Mouse (Mus musculus) adrenal gland, postnatal 36 days (tissue): Measurements from ENCODE around the gene Brd3. TPM values are rescaled to one million over a fixed set of nuclear protein-coding genes. Genes with fewer than 3 reads are reported as not detected.
"Not testable (repeated sequence)": the region's sequence is repeated elsewhere in the genome, so short reads cannot be mapped to it uniquely, and the experiment has no call there.

Source experiments
- DNase-seq, 2 experiments: peaks; one replicate each; pipeline ENCODE4 v3.0.0; 2021; ENCODE audit warnings: mixed read lengths in 1 of 2
- total RNA-seq, 2 experiments: library from RNA; stranded (reverse); gene quantifications; 2 replicates each; pipeline ENCODE4 v1.2.3; 2021

Gene Brd3
- total RNA-seq, 2 experiments from 2014 or later = 64.5 to 78.6 TPM

DNA sequence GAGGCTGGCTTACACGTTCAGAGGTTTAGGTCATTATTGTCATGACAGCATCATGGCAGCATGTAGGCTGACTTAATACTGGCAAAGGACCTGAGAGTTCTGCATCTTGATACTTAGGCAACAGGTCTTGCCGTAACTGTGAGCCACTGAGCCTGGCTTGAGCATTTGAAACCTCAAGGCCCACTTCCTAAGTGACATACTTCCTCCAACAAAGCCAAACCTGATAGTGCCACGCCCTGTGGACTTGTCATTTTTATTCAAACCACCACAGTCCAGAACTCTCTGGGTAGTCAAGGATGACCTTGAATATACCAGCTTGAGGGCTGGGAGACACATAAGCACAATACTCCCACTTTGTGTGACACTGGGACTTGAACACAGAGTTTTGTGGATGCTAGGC is 5.4 kb upstream of the Brd3 start:
- no peak for DNase-seq

DNA sequence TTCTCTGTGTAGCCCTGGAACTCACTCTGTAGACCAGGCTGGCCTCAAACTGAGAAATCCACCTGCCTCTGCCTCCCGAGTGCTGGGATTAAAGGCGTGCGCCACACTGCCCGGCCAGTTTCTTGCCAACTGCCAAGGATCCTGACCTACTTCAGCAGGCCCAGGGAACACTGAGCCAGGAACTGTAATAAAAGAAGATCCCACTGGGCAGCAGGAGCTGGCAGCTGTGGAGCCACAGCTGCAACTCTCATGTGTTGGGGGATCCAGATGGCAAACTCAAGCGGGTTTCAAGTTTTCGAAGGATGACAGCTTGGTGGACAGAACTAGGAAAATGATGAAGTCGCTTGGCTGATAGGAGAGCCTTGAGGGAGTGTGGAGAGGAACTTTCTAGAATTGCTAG is 3.2 kb upstream of the Brd3 start:
- DNase-seq = no peak

DNA sequence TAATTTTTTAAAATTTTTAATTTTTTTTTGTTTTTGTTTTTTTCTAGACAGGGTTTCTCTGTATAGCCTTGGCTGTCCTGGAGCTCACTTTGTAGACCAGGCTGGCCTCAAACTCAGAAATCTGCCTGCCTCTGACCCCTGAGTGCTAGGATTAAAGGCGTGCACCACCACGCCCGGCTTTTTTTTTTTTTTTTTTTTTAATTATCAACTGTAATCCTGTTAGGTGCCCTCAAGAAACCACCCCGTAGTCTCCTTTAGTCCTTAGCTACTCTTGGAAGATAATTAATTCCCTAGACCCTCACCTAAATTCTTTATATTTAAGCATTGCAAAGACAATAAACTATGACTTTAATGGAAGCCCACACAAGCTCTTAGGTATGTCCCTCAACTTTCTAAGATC is 804 bp downstream of the Brd3 start:
- DNase-seq = not testable (repeated sequence)

DNA sequence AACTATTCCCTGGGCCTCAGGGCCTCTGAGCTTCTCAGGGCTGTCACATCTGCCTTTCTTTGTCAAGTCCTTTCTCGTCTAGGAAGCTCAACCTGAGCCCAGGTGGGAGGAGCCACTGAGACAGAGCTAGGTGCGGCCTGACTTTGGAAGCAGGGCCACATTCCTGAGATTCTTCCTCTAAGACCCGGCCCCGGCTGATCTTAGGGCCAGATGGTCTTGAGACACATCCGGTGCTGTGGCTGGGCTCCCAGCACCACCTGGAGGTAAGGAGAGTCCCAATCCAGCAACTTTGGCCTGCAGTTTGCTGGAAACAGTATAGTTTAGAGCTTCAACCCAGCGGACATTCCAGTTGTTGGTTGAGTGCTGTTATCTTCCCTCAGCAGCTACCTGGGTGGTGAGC is 1.9 kb downstream of the Brd3 start:
- no peak for DNase-seq

DNA sequence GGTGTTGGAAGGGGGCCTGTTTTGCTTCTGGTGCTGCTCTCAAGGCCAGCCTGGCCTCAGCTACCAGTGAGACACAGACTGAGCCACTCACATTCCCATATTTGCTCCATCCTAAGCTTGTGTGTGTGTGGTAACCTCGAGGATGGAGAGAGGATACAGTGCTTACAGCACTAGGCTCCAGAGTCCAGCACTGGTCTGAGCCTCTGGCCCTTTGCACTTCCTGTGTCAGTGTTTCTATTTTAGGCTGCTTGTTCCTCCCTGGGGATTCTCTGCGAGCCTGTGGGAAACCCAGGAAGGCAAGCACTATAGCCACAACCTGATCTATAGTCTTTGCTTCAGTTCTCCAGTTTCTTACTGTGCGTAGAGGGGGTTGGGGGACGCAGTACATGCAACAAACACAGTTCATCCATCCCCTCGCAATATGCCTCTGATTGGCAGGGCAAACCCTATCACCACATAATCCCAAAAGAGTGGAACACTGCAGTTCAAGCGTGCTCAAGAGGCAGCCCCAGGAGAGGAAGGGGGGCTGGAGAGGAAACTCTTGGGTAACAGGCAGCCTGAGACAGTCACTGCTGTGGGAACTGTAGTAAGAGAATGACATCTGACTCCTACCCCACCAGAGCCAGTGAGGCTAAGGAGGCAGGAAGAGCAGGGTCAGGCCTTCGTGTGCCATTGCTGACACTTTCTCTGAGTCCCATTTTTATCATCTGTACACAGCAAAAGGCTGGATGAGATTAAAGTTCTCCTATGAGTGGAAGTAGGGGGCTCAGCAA is 3.2 kb downstream of the Brd3 start:
- DNase-seq = peak in 1 of 2 experiments; percentile 18

DNA sequence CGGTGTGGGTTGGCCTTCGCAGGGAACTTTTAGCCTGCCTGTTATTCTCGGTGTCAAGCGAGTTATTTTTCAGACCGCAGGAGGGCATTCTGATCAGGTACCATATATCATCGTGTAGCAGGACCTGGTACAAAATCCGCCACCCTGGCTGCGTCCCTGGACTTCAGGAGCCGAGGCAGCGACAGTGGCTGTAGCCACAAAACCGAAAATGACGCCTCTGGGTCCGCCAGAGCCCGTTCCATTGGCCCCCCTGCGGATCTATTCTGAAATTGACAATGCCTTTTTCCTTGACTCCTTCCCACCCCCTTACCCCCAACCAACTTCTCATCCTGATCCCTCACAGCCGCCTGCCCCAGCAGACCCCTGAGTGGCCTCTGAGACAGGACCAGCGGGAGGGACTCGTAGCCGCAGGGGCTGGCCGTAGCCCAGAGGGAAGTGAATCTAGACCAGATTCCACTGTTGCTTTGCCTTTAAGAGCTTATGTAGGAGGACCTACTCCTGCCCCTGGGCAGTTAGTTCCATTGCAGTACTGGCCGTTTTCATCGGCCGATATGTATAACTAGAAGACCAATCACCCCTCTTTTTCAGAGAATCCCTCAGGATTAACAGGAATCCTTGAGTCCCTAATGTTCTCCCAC is 11.0 kb downstream of the Brd3 start:
- DNase-seq = no peak

DNA sequence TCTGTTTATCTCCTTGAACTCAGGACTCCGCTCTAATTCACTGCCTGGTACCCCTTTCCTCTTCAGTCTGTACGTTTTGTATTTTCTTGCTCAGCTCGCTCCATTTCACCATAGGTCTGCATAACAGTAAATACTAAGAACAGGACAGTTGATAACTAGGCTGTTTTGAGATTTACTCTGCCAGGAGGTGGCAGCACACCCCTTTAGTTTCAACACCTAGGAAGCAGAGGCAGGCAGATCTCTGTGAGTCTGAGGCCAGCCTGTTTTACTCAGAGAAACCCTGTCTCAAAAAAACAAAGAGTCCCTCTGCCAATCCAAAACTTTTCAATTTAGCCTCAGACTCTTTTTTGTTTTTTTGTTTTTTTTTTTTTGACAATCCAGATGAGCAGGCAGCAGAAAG is 13.5 kb downstream of the Brd3 start:
- DNase-seq = no peak

DNA sequence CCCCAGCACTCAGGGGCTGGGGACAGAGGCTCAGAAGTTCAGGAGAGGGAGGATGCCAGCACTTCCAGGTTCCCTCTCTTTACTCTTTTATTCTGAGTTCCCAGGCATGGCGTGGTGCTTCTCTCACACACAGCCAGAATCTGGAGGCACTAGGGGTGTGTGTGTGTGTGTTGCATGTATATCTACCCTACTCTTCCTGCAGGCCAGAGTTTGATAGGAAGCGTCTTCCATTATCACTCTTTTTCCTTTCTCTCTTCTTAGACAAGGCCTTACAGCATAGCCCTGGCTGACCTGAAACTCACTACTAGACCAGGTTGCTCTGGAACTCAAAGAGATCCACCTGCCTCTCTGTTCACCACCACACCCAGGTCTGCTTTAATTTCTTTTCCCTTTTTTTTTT is 16.5 kb downstream of the Brd3 start:
- DNase-seq = no peak

DNA sequence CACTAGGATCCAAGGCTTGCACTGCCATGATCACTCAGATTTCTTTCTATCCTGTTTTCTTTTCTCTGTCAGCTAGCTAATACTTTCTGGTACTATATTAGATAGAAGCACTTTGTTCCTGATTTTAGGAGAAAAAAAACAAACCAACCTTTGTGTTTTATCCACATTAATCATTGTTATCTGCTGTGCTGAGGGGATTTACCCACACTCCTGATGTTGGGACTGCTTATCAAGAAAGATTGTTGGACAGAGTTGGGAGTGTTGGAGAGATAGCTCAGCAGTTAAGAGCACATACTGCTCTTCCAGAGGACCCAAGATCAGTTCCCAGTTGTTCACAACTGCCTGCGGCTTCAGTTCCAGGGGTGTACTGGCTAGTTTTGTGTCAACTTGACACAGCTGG is 19.1 kb downstream of the Brd3 start:
- no peak for DNase-seq

DNA sequence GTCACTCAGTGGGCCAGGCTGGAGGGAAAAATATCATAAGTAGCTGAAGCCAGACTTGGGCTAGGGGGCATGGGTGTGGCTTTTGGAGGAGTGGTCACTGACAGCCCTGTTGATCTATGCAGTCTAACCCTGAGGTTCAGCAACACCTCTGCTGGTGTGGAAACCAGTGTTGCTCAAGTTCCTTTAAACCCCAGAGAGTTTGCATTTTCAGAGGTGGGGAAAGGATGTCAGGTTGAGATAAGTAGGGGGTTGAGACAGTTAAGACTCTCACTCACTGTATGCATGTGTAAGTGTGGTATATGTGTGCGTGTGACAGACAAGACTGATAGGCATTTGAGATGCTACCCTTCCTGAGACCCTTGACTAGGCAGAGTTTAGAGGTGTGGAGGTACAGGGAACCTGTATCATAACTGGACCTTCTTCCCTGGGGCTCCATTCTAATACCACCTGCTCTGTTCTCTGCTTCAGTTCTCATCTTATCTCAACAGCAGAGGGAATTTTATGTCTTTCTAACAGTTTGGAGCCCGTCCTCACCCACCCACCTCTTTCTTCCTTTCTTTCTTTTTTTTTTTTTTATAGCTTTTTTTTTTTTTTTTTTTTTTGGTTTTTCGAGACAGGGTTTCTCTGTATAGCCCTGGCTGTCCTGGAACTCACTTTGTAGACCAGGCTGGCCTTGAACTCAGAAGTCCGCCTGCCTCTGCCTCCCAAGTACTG is 20.0 kb downstream of the Brd3 start:
- DNase-seq = no peak

DNA sequence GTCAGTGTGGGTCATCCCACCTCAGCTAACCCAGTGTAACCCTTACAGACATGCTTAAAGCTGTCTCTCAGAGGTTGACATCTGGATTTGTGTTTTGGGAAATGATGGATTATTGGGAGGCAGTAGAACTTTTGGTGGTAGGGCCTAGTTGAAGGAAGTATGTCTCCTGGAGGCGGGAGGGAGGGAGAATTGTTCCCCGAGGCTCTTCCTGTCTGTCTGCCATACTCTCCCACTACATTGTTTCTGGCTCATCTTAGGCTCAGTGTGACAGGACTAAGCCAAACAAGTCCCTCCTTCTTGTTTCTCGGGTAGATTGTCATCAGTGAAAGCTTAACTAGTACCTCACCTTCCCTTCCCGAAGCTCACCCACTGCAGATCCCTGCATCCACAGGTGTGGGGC is 20.7 kb downstream of the Brd3 start:
- no peak for DNase-seq

DNA sequence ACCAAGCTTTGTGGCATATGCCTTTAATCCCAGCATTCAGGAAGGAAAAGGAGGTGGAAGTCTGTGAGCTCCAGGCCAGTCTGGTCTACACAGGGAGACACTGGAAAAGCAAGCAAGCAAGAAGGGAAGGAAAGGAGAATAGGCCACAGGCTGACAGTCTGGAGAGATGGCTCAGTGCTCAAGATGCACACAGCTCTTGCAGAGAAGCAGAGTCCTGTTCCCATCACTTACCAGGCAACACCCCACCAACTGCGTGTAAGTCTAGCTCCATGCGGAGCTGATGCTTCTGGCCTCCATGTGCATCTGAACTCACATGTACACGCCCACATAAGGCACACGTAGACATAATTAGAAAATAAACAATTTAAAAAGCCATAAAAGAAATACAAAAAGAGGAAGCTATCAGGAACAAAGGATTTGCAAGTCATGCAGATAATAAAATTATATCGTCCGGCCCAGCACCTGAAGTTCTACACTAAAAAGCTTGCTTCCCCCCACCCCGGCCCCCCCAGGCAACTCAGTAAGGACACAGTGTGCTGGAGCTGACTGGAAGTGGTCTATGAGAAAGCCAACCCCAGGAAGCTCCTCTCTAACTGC is 25.1 kb downstream of the Brd3 start:
- DNase-seq = no peak

DNA sequence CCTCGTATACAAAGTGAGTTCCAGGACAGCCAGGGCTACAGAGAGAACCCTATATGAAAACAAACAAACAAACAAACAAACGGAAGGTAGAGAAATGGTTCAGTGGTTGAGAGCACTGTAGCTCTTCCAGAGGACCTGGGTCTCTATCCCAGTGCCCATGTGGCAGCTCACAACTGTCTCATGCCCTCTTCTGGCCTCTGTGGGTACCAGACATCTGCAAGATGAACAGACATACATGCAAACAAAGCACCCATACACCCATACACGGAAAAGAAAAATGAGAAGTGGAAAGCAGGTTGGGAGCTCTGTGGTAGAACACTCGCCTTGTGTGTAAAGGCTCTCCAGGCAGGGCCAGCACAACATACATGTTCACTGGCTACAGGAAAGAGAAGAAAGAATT is 27.1 kb downstream of the Brd3 start:
- DNase-seq = no peak

DNA sequence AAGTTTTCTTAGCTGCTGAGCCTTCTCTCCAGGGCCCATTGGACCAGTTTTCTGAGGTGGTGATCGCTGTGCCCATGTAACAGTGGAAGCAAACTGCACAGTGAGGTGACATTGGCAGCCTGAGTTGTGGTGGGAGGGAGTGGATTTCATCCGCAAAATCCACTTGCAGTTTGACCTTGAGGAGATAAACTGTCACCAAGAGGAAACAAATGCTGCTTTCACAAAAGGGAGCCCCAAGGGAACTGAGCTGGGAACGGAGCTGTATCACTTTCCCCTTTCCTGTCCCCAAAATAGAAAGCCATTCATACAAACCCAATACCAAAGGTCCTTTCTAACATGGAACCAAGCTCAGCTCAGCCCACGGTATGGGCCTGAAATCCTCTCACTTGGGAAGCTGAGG is 27.6 kb downstream of the Brd3 start:
- peak in 1 of 2 experiments; percentile 41 for DNase-seq

DNA sequence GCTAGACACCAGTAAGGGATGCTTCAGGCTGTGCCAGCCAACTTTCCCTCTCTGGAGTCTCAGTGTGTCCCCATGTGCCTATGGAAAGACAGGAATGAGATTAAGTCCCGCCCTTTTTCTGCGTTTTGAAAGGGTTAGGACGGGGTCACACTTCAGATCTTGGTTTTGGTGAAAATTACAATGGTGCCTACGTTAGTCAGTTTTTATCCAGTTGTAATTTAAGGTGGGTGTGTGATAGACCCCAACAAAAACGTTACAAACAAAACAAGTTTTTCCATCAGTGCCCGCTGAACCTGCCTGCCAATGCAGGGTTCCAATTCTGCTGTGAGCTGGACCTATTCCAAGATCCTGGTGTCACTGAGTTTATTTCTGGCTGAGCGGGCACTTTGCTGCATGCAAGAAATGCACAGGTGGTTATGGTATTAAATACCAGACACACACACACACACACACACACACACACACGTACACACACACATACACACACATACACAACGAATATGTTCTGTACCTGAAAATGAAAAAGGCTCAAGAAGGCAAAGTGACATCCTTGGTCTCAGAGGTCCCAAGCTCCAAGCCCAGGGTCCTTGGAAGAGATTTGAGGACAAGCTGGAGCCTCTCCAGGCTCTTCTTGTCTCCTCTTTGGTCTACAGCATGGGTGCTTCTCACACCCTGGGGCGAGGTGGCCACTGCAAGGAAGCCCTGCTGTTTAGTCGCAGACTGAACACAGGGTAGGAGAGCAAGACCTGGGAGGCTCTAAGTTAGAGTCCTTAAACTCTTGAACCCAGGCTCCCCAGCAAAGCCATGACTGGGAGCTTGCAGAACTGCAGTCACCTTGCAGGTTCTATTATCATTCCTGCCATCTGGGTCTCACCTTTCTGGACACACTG is 30.9 kb downstream of the Brd3 start:
- DNase-seq = peak in 1 of 2 experiments; percentile 47

DNA sequence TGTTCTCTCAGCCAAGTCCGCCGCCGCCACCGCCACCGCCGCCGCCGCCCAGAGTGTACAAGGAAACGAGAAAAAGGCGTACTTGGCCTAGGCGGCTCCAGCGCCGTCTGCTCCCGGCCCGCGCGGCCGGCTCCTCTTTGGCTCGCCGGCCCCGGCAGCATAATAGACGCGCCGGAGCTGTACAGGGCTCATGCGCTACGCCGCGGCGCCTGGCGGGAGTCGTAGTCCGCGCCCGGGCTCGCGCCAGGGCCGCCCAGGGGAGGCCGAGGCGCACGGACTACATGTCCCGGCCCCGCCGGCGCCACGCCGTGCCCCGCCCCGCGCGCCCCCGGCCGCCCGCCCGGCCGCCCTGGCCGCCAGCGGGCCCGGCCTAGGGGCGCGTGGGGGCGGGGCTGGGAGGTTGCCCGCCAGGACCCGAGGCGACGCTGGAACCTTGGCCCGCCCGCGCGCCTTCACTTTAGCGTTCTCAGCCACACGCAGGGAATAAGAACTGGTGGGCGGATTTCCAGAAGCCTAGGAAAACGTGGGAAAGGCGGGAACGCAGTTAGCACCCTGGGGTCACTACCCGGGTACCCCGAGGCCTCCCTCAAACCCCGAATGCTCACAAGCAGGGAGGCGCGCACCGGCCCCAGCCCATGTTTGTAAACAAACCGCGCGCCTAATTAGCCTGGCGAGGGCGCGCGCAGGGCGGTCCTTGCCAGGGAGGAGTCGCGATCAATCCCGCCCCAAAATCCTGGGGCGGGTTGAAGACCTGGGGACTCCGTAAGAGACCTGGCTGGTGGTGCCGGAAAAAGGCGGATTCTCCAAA is 31.8 kb downstream of the Brd3 start:
- peak; percentile 95 to 97 for DNase-seq

DNA sequence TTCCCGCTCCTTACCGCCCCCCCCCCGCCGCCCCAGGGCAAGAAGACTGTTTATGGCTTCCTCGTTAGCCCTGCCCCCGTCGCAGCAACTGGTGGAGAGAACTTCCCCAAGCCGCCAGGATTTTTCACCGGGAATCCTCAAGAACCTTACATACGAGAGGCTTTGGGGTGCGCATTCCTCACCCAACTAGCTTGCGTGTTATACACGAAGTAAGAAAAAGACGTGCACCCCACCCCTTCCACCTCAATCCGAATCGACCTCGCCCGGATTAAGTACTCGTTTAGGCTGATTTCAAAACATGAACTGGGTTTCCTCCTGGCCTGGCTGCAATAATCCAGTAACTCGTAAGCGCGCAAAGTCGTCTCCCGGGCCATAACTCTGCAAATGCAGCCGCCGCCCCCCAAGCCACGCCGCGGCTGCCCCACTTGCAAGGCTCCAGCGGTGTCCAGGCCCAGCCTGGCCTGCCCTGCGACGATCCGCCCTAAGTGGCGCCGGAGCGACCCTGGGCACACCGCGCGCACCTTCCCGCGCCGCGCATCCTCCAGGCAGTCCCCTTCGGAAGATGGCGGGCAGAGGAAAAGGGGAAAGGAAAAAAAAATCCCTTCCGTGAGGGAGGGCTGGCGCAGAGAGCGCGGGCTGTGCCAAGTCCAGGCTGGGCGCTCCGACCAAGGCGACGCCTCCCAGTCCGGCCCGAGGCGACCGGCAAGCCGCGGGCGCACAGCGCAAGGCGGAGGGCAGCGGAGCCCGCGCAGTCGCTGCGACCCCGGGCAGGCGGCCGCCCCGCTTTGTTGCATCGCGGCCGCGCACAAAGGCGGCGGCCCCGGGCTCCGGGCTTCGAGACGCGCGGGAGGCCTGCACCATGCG is 32.6 kb downstream of the Brd3 start:
- peak; percentile 51 to 62 for DNase-seq

DNA sequence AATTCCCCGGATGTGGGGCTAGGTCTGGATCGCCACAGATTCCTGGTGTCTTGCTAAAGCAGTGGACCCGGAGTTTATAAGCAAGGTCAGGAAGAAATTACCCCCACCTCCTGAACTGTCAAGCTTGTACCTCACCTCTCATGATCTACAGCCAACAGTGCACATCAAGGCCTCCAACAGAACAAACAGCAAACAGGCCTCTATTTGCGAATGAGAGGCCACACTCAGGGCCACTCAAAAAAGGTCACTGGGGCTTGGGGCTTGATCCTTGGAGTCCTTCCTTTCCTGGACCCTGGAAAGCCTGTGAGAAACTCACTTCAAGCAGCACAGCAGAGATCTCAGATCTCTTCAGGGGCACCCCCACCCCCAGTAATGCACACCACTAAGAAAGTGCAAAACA is 33.6 kb downstream of the Brd3 start:
- peak in 1 of 2 experiments; percentile 50 for DNase-seq

DNA sequence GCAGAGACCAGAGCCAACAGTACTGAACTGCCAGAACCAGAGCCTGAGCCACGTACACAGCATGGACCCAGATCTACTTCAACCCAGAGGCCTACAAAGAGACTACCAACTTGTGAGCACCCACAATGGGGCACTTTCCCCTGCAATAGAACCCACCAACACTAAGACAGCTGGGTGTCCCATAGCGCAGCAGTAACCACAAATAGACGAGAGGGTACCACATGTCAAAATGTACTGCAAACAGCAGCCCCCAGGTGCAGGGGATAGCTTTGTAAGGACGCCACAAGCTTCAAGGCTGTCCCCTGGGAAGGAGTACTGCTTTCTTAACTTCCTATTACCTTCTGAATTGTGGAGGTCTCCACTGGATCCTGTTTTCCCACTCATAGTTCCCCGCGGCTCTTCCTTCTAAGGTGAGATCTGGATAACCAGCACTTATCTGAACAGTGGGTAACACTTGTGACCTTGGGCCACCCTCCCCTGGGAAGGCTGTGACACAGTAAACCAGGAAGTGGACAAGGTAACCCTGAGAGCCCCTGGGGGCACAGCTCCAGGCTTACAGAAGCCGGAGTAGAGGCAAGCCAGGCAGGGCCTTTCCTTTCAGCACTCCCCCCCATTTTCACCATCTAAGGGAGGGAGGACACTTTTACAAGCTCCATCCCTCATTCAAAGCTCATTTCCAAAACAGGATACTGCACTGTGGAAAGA is 34.2 kb downstream of the Brd3 start:
- DNase-seq = peak; percentile 46 to 62
